Mouse (Mus musculus): ENCODE measurements around the gene Mical2. TPM values are rescaled to one million over a fixed set of nuclear protein-coding genes. Genes with fewer than 3 reads are reported as not detected.

The Mical2 gene
- 24.9 and 25.5 TPM in 2 replicates for polyA plus RNA-seq (2012; rRNA removed)

DNA sequence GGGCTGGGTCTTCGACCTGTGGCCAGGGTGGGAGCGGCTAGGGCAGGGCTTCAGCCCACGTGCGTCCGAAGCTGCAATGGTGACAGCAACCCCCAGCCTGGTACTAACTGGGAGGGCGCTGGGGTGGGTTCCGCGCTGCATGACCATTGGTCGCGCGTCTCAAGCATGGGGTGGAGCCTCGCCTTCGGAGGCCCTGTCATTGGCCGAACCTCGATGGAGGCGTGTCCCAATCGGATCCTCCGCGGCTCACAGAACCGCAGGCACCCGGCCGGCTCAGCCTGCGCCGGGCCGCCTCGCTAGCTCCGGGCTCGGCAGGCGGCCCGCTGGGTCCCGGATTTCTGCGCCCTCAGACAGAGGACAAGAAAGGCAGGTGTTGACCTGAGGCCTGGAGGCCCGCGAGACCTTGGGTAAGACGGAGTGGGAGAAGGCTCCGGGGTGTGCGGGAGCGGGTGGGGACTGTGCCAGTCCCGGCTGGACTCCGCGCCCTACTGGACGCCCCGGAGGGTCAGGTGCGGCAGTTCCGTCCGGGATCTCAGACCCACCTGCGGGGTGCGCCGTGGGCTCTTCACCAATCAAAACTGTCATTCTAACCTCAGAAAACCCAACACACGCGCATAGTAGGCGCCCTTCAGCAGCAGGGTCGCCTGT lies at the start of gene Mical2:
Mical2 (plus strand) TSS at position 242 of the 648 bp plus-strand sequence.

DNA sequence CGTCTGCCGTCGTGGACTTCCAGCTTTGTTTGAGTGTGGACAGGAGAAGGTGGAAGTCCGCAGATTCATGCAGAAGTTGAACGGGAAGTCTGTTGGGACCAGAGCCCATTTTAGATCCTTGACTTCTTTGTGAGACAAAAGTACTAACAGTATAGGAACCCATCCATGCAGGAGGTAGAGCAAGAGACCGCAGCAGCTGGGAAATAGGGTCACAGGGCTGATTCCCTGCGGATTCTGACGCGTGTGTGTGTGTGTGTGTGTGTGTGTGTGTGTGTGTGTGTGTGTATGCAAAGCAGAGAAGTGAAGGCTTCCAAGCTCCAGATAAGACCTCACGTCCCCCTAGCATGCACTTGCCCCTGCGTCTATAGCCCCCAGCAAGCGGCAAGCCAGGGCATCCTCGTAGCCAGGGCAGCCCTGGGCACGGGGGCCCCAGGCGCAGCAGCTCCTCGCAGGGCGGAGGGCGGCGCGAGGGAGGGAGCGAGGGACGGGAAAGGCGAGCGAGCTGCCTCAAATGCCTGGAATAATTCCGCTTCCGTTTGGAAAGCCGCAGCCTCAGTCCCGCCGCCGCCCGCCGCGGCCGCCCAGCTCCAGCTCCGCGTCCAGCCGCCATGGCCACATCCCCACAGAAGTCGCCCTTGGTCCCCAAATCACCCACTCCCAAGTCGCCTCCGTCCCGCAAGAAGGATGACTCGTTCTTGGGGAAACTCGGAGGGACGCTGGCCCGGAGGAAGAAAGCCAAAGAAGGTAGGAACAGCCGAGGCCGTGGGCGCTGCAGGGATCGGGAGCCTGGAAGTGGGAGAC lies 201.9 kb downstream of the Mical2 start, which contains the start of gene Parva:
Parva (plus strand) TSS at position 149 of the 801 bp plus-strand sequence.

Other genes with a start within 250 kb of the Mical2 start
- gene Usp47, start 202.4 kb upstream of the Mical2 start, polyA plus RNA-seq (2012; rRNA removed) = 9.1 and 10.3 TPM in 2 replicates
- 41.4 and 46.4 TPM in 2 replicates for gene Dkk3, start 66.8 kb upstream of the Mical2 start, polyA plus RNA-seq (2012; rRNA removed)
- gene Parva, start 201.6 kb downstream of the Mical2 start, polyA plus RNA-seq (2012; rRNA removed) = 41.1 and 58.0 TPM in 2 replicates